Mouse (Mus musculus) testis, postnatal 14 days (tissue): ENCODE data around the gene AC161166.1.
A peak's percentile ranks its signal among the peaks of the same experiment; 100 is the strongest.
"Not testable (repeated sequence)": the region's sequence is repeated elsewhere in the genome, so short reads cannot be mapped to it uniquely, and the experiment has no call there.

Experiments used
- DNase-seq: peaks from one replicate; pipeline ENCODE4 v3.0.0; 2021; ENCODE audit warnings: low spot score

AC161166.1 gene

GRCm38 (mm10) chr7:24525686-24526420, 13.6 kb upstream of the AC161166.1 start:
- no peak for DNase-seq

- no peak for DNase-seq
Measured at GRCm38 (mm10) chr7:24524978-24525377, 12.7 kb upstream of the AC161166.1 start.

DNA sequence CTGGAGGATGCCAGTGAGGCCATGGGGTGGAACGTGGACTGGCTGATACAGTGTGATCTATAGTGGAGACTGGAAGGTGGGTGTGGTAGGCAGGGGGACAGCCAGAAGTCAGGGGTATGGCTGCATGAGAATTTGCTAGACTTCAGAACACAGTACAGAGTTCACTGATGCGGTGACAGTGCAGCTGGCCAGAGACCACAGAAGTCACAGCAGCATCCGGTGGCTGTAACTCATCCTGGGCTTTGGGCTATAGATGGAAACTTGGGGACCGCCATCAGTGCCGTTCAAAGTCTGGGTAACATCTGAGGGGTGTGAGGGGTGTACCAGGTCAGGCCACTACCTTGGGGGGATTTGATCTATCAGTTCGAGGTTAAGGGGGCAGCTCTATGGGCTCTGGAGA, 11.5 kb upstream of the AC161166.1 start:
- no peak for DNase-seq

GRCm38 (mm10) chr7:24522805-24523204, 10.6 kb upstream of the AC161166.1 start:
- no peak for DNase-seq

DNA sequence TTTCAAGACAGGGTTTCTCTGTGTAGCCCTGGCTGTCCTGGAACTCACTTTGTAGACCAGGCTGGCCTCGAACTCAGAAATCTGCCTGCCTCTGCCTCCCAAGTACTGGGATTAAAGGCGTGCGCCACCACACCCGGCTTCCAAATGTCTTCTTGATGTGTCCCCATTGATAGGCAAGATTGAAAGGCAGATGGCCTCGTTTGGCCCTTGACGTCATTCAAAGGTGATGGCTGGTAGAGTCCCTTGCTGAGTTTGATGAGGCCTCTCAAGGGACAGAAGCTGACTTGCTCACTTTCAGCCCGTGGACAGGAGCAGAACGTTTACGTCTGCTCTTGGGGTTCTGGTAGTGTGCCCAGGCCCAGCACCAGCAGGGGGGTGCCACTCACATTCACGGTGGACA, 7.8 kb upstream of the AC161166.1 start:
- DNase-seq, result not testable (repeated sequence)

DNA sequence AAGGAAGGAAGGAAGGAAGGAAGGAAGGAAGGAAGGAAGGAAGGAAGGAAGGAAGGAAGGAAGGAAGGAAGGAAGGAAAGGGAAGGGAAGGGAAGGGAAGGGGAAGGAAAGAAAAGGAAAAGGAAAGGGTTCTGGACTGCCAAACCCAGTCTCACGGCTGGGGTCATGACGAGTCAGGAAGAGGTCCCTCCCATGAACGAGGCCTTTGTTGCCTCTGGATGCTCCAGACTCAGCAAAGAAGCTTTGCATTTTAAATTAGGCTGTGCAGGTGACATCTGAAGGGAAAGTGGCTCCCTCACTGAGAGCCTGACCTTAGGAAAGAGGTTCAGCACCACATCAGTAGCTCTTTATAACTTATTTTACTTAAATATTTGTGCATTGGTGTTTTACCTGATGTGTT, 6.9 kb upstream of the AC161166.1 start:
- DNase-seq, result no peak

- no peak for DNase-seq
Measured at GRCm38 (mm10) chr7:24517654-24518053, 5.4 kb upstream of the AC161166.1 start.

- no peak for DNase-seq
Measured at GRCm38 (mm10) chr7:24517077-24517476, 4.8 kb upstream of the AC161166.1 start.

DNA sequence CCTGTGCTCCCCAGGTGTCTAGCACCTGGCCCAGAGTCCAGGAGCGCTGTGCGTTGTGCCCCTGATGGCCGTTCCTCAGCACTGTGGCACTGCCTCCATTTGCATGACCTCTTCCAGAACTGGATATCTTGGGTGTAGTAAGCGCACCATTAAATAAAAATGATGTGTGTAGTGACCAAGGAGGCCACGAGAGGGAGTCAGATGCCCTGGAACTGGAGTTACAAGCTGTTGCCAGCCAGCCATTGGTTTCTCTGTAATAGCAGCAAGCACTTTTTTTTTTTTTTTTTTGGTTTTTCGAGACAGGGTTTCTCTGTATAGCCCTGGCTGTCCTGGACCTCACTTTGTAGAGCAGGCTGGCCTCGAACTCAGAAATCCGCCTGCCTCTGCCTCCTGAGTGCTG, 4.1 kb upstream of the AC161166.1 start:
- DNase-seq, result not testable (repeated sequence)

DNA sequence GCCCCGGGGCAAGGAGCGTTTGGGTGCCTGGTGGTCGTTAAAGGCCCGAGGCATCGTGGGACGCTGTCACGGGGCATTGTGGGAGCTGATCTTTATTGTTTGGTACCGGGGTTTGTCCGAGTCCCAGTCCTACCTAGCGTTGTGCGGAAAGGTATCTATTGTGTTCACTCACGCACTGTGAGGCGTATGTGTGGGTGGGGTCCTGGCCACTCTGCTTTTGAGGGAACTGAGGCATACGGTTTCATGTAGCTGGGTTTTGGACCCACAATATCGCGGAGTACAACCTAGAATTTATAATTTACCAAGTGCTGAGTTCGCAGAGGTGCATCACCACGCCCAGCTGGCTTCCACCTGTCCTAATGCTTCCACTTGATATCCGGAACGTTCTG, 4.5 kb downstream of the AC161166.1 start:
- no peak for DNase-seq

DNA sequence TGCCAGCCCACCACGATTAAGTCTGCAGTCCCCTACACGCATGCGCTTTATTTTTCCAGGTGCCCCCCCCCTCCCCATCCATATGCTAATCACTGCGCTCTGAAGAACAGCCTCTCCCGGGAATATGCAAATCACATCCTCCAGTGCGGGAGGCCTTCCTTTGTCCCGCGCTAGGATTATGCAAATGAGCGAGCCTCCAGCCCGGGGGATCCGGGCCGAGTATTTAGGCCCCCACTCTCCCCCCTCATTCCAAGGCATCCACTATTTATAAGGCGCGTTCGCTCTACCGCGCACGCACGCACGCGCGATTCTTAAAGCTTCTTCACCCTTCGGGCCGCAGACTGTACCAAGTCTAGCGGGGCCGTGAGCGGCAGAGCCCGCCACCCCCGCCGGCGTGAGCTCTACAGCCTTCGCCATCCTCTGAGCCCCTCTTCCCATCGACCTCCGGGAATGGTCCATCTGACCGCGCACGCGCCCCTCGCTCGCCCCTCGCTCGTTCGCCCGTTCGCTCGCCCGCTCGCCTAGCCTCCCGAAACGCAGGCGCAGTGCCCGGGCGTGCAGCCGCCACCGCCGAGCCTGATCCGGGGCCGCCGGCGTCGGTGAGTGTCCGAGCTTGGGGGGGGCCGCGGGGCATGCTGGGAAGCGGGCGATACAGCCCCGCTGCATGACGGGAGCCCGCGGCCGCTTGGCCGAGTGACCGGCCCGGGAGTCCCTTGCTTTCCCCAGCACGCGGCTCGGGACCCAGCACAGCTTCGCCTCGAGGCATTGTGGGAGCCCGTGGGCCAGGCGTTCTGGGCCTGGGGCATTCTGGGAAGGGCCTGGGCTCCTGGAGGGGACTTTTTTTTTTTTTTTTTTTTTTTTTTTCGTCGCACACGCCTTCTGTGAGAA, 5.2 kb downstream of the AC161166.1 start, which contains the start of gene Zfp428:
TSS of gene Zfp428 (plus strand) at position 169 of the 888 bp plus-strand sequence.
- peak; percentile 90 for DNase-seq

- DNase-seq, result peak; percentile 44
Measured at GRCm38 (mm10) chr7:24506476-24506837, 5.8 kb downstream of the AC161166.1 start.

- DNase-seq, result no peak
Measured at GRCm38 (mm10) chr7:24506065-24506459, 6.2 kb downstream of the AC161166.1 start.

GRCm38 (mm10) chr7:24505447-24506064, 6.7 kb downstream of the AC161166.1 start:
- DNase-seq, result no peak

DNA sequence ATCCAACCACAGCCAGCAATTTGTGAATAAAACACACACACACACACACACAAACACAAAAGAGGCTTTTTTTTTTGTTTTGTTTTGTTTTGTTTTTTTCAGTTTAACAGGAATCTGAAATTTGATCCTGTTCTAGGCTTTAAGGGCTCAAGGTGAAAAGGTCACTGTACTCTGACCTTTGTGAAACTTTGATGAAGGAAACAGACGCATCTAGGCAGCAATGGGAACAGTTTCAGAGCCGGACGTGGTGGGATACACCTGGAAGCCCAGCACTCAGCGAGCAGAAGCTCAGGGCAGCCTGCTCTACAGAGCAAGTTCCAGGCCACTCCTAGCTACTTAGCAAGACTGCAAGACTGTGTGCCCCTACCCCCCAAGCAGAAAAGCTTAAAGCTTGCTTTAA, 7.4 kb downstream of the AC161166.1 start:
- DNase-seq, result no peak

GRCm38 (mm10) chr7:24504004-24504403, 8.3 kb downstream of the AC161166.1 start:
- no peak for DNase-seq

DNA sequence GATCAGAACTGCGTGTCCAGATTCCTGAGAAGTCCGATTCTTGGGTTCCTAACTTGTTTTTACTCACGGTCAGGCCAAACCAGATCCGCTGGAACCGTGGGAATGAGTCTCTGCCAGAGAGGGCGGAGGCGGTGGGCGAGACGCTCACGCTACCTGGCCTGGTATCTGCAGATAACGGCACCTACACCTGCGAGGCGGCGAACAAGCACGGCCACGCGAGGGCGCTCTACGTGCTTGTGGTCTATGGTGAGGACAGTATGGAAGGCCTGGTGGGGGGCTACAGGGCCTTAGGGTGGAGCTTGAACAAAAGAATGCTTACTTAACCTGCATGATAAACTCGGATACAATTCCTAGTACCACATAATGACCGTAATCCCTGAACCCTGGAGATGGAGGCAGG, 10.8 kb downstream of the AC161166.1 start:
- peak; percentile 70 for DNase-seq

GRCm38 (mm10) chr7:24500929-24501328, 11.3 kb downstream of the AC161166.1 start:
- DNase-seq, result peak; percentile 41

DNA sequence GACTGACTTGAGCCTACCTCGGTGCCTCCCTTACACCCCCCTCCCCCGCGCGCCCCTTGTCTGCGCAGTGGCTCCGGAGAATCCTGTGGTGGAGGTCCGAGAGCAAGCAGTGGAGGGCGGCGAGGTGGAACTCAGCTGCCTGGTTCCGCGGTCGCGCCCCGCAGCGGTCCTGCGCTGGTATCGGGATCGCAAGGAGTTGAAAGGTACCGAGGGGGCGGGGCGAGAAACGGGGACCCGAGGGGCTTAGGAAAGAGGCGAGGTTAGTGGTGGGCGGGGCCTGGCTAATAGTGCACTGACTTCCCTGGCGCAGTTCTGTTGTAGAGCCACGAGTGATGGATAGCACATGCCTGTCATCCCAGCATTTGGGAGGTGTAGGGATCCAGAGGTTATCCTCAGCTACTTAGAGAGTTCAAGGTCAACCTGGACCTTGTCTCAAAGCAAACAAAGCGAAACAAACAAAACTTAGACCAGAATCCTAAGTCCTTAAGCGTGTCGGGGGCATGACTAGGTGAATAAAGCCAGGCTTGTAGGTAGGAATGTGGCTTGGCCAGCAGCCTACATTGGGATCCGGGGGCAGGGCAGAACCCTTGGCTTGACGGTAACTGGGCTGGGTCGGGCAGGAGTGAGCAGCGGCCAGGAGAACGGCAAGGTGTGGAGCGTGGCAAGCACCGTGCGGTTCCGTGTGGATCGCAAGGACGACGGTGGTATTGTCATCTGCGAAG, 12.2 kb downstream of the AC161166.1 start:
- peak; percentile 35 for DNase-seq

DNA sequence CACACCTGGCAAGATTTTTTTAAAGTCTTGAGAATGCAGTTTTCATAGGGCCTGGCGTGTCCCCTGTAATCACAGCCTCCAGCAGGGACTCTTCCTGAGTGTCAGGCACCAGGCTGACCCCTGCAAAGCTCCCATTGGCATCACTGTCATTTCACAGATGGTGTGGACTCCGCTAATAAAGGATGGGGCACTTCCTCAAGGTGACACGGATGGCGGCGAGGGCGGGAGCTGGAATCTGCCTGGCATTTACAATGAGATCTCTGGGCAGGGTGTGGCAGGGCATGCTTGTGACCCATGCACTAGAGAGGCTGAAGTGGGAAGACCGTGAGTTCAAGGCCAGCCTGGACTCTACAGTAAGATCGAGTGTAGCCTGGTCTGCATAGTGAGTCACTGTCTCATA, 24.0 kb downstream of the AC161166.1 start:
- DNase-seq, result no peak

DNA sequence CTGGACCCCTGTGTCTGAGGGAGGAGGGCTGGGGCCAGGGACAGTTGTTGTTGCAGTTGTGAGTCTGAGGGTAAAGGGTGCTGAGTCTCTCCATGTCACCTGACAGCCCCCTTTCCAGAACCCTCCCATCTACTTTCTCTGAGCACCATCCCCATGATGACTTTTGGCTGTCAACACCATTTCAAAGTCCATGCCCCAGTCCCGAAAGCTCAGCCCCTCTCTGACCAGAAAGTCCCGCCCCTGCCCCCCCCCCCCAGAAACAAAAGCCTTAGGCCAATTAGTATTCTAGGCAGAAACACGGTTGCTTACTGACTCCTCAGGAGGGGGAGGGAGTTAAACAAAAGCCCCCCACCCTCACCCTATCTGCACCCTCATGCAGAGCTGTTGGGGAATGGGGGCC, 24.9 kb downstream of the AC161166.1 start:
- no peak for DNase-seq

DNA sequence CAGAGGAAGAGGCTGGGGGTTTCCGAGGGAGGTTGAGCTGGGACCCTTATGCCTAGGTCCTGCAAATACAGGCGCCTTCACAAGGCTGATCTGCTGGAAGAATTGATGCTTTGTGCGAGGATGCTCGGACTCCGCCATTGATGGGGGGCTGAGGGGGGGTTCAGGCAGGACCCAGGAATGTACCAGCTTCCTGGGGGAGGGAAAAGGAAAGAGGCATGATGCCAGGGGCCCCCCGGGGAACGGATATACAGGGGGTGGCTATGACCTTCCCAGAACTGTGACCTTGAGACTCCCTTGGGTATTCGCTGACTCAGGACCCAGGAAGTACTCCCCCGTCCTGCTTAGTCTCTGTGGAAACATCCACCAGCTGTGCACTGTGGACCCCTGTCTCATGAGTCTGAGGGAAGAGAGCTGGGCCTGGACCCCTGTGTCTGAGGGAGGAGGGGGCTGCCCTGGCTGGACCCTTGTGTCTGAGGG, 25.6 kb downstream of the AC161166.1 start:
- DNase-seq, result no peak
